Mouse (Mus musculus): ENCODE measurements around the gene Tecr. TPM values are rescaled to one million over a fixed set of nuclear protein-coding genes. Genes with fewer than 3 reads are reported as not detected.
"Not testable (repeated sequence)": the region's sequence is repeated elsewhere in the genome, so short reads cannot be mapped to it uniquely, and the experiment has no call there.

Gene Tecr
- total RNA-seq, 2 experiments from 2014 or later = 416 to 566 TPM

DNA sequence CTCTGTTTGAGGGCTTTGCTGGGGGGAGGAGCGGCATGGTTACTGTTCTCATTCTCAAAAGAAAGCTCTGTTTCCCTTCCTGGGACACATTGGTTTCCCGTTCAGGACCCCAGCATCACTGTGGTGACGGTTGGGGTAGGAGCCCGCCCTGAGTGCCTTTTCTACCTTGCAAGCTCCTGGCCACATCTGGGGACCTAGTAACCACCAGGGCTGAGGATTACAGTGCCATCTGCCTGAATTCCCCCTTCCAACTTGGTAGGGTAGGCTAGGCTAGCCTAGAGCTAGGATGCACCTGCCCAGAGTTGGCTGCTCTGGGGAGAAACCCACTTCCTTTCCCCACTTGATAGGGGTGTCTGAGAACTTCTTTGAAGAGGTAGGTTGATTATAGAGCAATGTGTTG lies 4.2 kb upstream of the Tecr start:
- DNase-seq = no peak
- intact Hi-C loops (cut with DNase I) = no loop called here
- H3K4me3 ChIP-seq = no peak overlapping the region
- TF ChIP-seq CTCF (IDR thresholded peaks at IDR 0.05) = no peak
- H3K27ac ChIP-seq = no peak overlapping the region

DNA sequence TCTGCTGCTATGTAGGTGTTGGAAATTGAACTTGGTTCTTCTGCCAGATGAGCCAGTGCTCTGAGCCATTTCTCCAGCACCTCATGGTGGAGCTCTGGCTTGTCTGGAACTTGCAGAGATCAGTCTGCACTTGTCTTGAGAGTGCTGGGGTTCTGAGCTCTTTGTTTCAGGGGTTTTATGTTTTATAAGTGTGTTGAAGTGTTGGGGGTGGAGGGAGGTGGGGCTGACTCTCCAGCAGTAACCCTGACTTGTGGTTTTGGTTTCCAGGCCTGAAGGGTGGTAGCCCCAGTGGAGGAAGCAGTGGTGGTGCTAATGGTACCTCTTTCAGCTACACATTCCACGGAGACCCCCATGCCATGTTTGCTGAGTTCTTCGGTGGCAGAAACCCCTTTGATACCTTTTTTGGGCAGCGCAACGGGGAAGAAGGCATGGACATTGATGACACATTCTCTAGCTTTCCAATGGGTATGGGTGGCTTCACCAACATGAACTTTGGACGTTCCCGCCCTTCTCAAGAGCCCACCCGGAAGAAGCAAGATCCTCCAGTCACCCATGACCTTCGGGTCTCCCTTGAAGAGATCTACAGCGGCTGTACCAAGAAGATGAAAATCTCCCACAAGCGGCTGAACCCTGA lies 1.9 kb upstream of the Tecr start:
- DNase-seq = no peak
- peak overlapping the region; percentile 98 for H3K27ac ChIP-seq
- peak overlapping the region; percentile 92 for H3K4me3 ChIP-seq
- intact Hi-C loops (cut with DNase I) = loop anchor here (5.0 kb wide), 1 partner anchor 42 kb away; the partner anchor contains the start of gene Ndufb7
- TF ChIP-seq CTCF (IDR thresholded peaks at IDR 0.05) = no peak

DNA sequence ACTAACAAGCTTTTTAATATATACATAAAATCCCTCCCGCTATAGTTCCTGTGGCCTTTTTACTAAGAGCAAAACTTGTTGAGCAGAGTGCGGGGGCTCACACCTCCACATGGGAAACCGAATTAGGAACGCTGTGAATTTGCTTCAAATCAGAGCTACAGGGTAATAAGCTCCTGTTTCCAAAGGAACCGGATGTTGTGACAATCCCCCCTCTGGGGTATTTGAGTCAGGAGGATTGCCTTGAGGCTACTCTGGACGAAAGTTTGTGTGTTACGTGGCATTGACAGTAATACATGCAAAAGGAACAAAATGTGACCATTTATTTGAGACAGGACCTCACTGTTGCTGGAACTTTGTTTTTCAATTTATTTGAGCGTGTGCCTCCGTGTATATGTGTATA lies 1.3 kb upstream of the Tecr start:
- intact Hi-C loops (cut with DNase I) = loop anchor here (5.0 kb wide), 1 partner anchor 42 kb away; the partner anchor contains the start of gene Ndufb7
- Histone ChIP-seq H3K4me3 (peak overlapping the region; percentile 92), H3K27ac (peak overlapping the region; percentile 98)
- TF ChIP-seq CTCF (IDR thresholded peaks at IDR 0.05) = no peak
- no peak for DNase-seq

DNA sequence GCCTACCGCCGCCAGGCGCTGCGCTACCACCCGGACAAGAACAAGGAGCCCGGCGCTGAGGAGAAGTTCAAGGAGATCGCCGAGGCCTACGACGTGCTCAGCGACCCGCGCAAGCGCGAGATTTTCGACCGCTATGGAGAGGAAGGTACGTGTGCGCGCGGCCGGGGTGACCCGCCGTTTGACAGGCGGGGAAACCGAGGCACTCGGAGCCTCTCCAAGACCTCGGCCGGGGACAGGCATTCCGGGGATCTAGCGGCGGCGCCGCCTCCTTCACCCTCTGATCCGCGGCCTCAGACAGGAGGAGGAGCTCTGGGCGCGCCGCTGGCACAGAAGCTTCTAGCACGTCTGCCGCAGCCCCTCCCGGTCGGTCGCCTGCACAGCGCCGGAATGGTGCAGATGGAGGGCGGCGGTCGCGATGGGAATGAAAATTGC lies 643 bp upstream of the Tecr start:
- TF ChIP-seq CTCF (IDR thresholded peaks at IDR 0.05) = no peak
- peak overlapping the region; percentile 92 for H3K4me3 ChIP-seq
- peak; percentile 92 for DNase-seq
- intact Hi-C loops (cut with DNase I) = loop anchor here (5.0 kb wide), 1 partner anchor 41 kb away; the partner anchor contains the start of gene Ndufb7
- H3K27ac ChIP-seq = peak overlapping the region; percentile 98

DNA sequence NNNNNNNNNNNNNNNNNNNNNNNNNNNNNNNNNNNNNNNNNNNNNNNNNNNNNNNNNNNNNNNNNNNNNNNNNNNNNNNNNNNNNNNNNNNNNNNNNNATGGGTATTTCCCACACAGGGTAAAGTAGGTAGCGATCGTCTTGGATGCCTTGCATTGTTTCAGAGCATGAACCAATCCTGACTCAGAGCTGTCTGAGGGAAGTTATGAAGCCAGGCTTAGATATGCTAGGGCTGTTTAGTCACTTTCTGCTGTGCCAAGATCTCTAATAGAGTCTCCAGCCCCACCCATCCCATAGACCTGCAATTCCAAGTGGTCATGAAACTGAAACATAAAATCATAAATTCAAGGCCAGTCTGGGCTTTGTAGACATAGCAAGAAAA lies 5.1 kb downstream of the Tecr start:
- peak overlapping the region; percentile 62 for H3K27ac ChIP-seq
- intact Hi-C loops (cut with DNase I) = no loop called here
- no peak for DNase-seq
- H3K4me3 ChIP-seq = no peak overlapping the region
- TF ChIP-seq CTCF (IDR thresholded peaks at IDR 0.05) = no peak

DNA sequence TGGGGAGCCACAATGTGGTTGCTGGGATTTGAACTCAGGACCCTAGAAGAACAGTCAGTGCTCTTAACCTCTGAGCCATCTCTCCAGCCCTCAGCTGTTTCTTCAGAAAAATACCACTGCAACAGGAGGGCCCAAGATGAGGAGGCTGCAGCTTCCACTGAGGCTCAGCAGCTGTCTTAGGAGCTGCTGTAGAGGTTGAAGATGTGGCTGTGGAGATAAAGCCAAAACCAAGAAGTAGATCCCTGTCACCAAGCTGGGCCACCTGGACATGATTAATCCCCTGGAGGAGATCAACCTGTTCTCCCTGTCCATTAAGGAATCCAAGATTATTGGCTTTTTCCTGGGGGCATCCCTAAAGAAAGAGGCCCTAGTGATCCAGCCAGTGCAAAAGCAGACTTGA lies 8.0 kb downstream of the Tecr start:
- intact Hi-C loops (cut with DNase I) = no loop called here
- no peak overlapping the region for H3K4me3 ChIP-seq
- TF ChIP-seq CTCF (IDR thresholded peaks at IDR 0.05) = no peak
- no peak overlapping the region for H3K27ac ChIP-seq
- DNase-seq = no peak

DNA sequence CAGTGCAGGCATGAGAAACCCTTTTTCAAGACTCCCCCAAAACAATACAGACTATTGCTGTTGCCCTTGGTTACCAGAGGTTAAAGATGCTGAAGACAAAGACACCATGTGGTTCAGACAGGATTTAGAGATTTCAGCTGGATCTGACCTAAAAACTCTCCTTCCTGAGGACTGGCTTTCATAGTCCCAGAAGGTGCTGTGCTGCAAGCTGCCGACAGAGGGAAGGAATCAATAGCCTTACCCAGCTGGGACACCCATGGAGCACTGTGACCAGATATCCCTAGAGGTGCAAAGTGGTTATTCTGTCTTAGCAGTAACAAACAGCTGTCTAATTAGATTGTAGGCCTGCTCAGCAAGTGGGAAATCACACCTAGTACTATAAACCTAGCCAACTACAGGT lies 9.6 kb downstream of the Tecr start:
- intact Hi-C loops (cut with DNase I) = no loop called here
- peak; percentile 8; the same call in 1 of the 2 replicates for TF ChIP-seq CTCF (IDR thresholded peaks at IDR 0.05)
- Histone ChIP-seq H3K27ac (no peak overlapping the region), H3K4me3 (no peak overlapping the region)
- DNase-seq = no peak

DNA sequence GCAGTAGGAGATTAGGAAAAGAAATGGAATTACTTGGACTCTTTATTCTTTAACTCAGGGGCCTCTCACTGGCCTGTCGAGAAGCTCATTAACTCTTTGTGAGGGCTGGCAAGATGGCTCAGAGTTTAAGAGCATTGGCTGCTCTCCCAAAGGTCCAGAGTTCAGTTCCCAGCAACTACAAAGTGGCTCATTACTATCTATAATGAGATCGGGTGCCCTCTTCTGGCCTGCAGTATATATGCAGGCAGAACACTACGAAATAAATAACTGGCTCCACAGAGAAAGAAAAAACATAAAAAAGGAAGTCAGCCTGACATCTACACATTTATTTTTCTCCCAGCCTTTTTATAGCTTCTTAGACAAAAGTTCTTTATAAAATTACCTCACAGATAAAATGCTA lies 11.4 kb downstream of the Tecr start:
- intact Hi-C loops (cut with DNase I) = no loop called here
- DNase-seq = no peak
- peak; percentile 62 for TF ChIP-seq CTCF (IDR thresholded peaks at IDR 0.05)
- no peak overlapping the region for H3K27ac ChIP-seq
- no peak overlapping the region for H3K4me3 ChIP-seq

DNA sequence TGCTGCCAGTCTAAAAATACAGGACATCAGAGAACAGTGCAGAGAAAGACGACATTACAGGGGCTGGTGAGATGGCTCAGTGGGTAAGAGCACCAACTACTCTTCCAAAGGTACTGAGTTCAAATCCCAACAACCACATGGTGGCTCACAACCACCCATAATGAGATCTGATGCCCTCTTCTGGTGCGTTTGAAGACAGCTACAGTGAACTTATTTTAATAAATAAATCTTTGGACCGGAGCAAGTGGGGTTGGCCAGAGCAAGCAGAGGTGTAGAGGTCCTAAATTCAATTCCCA lies 12.8 kb downstream of the Tecr start:
- DNase-seq; intact Hi-C loops (cut with DNase I): not testable (repeated sequence)
- H3K4me3 ChIP-seq = peak overlapping the region; percentile 89
- TF ChIP-seq CTCF (IDR thresholded peaks at IDR 0.05) = peak; percentile 31; the same call in 1 of the 2 replicates
- H3K27ac ChIP-seq = peak overlapping the region; percentile 95

DNA sequence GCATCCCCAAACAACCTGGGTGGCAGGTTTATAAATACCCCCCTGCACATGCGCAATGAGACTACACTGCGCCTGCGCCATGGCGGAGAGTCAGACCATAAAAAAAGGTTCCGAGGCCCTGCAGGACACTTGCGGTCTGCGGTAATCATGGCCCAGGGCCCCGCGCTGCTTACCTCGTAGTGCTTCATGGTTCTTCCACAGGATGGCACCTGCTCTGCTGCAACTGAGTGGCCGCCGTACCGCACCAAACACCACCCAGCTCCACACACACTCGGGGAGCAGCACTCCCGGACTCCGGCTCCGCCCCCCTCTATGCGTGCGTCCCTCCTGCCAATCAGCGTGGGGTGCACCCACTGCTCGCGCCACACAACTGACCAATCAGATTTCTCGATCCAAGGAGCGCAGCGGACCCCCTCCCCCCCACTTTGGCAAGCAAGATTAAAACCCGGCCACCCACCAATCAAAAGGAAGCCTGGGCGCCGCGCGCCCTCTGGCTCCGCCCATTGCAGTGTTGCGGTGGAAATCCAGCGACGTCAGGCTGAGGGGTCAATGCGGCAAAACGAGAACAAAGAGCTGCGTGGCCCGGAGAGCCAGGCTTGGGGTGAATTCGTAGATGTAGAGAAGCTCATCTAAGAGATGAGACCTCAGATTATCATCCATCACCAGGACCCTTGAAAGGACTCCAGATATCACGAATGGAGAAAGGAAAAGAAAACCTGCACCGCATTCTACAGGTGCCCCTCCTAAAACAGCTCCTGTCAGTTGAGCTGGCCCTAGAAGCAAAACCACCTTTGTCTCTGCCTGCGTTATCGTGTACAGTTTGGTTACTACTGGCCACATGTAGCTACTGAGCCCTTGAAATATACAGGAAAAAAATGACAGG lies 13.4 kb downstream of the Tecr start:
- intact Hi-C loops (cut with DNase I) = no loop called here

DNA sequence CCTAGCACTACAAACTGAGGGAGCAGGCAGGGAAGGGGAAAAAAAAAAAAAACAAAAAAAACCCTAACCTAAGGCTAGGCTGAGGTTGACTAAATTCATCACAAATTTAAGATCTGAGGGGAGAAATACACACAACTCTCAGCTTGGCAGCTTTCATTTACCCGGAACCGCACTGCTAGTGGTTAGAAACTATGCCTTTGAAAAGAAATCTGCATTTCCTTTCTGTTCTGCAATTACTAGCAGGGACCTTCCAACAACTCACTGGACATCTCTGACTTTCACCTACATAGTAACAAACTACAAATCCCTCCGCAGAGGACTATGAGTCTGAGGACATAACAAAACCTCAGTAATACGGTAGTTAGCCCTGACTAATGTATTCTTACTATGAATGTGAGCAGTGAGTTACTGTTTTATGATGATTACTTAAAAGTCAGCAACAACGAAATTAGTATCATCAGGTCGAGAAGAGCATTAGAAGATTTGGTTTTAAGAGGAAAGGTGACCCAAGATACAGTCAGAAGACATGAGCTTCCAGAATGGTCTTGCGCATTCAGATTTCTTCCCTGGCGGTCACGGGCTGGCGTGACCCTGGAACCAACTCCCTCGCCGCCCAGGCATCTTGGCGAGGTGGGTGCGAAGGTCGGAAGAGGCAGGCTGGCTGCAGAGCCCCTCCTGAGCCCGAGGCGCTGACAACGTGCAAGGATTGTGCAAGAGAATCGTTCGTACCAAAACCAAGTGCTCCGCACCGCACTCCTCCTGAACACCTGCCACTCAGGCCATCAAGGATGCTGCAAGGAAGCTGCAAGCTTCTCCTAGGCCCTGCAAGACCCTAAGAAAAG lies 14.2 kb downstream of the Tecr start:
- intact Hi-C loops (cut with DNase I) = no loop called here
- Histone ChIP-seq H3K4me3 (peak overlapping the region; percentile 89), H3K27ac (peak overlapping the region; percentile 95)
- no peak for DNase-seq
- TF ChIP-seq CTCF (IDR thresholded peaks at IDR 0.05) = no peak

More for the DNA sequence above, 13.4 kb downstream of the Tecr start:
- Histone ChIP-seq H3K4me3 (peak overlapping the region; percentile 89), H3K27ac (peak overlapping the region; percentile 95)
- DNase-seq = peak; percentile 97
- no peak for TF ChIP-seq CTCF (IDR thresholded peaks at IDR 0.05)

DNA sequence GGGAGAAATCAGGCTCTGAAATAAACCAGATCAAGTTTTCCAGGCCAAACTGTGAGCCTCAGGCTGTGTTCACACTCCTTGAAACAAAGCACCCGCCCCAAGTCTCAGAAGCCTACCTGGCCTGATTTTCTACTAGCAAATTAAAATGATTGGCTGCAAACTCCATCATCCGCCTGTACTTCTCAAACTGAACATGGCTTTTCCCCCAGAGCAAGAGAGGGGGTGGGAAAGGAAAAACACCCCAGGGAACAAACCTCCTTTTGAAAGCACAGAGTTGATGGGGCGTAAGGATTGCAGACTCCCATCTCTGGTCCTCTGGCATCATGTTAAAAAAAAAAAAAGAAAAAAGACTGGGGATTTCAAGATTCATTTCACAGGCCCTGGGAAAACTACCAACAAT lies 15.1 kb downstream of the Tecr start:
- intact Hi-C loops (cut with DNase I) = no loop called here
- no peak for TF ChIP-seq CTCF (IDR thresholded peaks at IDR 0.05)
- H3K4me3 ChIP-seq = peak overlapping the region; percentile 89
- DNase-seq = no peak
- 0 out of 2 replicates have a peak overlapping the region, but pooled peaks have one; percentile 20 for H3K27ac ChIP-seq
